Mouse (Mus musculus) liver, embryonic 14.5 days (tissue): ENCODE data around the gene Gm4131. TPM values are rescaled to one million over a fixed set of nuclear protein-coding genes. Genes with fewer than 3 reads are reported as not detected.
A peak's percentile ranks its signal among the peaks of the same experiment; 100 is the strongest.

Experiments
- ATAC-seq: fragments of 200-750 bp; cut with Nextera tagmentation; 2 replicates; pipeline ENCODE4 v1.8.0; 2017; ENCODE audit warnings: moderate number of reproducible peaks, mild to moderate bottlenecking, moderate library complexity; ENCODE audit not compliant: insufficient read depth
- DNase-seq, 3 experiments: peaks; one replicate each; pipeline ENCODE4 v3.0.0-alpha.2; 2012 to 2013; ENCODE audit warnings: low read depth in 3 of 3, low spot score in 3 of 3
- H3K27ac ChIP-seq: fragments of 300-500 bp; sonication (generic); 2 replicates; pipeline ENCODE4 v1.5.1; 2014; ENCODE audit warnings: moderate library complexity, mild to moderate bottlenecking, control low read depth, inconsistent platforms
- H3K27me3 ChIP-seq: fragments of 300-500 bp; sonication (generic); 2 replicates; pipeline ENCODE4 v1.6.1; 2014; ENCODE audit warnings: mild to moderate bottlenecking, low read length, moderate library complexity; ENCODE audit not compliant: control insufficient read depth, insufficient read depth
- H3K36me3 ChIP-seq: fragments of 300-500 bp; sonication (generic); replicated peaks from 2 replicates; pipeline ENCODE4 v1.6.1; 2014; ENCODE audit warnings: low read depth; ENCODE audit not compliant: control insufficient read depth, insufficient read depth
- H3K4me1 ChIP-seq, 2 experiments: fragments of 200-500 bp in 1 of 2; fragments of 300-500 bp in 1 of 2; sonication (generic) in 1 of 2; replicated peaks; 2 replicates each; pipeline ENCODE4 v1.6.1; 2012 to 2014; ENCODE audit warnings: antibody characterized with exemption in 1 of 2, inconsistent platforms in 1 of 2, low read length in 1 of 2; ENCODE audit not compliant: control insufficient read depth in 2 of 2, insufficient read depth in 2 of 2
- H3K4me2 ChIP-seq: fragments of 300-500 bp; sonication (generic); 2 replicates; pipeline ENCODE4 v1.6.1; 2014; ENCODE audit warnings: low read depth, mild to moderate bottlenecking, control low read depth, moderate library complexity
- H3K4me3 ChIP-seq, 2 experiments: fragments of 200-500 bp in 1 of 2; fragments of 300-500 bp in 1 of 2; sonication (generic) in 1 of 2; 2 replicates each; pipeline ENCODE4 v1.5.1; 2012 to 2014; ENCODE audit warnings: low read depth in 2 of 2, low read length in 2 of 2, mild to moderate bottlenecking in 2 of 2, control low read depth in 1 of 2, inconsistent platforms in 1 of 2, moderate library complexity in 1 of 2; ENCODE audit not compliant: insufficient read depth in 1 of 2
- H3K9ac ChIP-seq: fragments of 300-500 bp; sonication (generic); replicated peaks from 2 replicates; pipeline ENCODE4 v1.6.1; 2014; ENCODE audit warnings: mild to moderate bottlenecking, control low read depth, moderate library complexity
- H3K9me3 ChIP-seq: fragments of 300-500 bp; sonication (generic); 2 replicates; pipeline ENCODE4 v1.6.1; 2016; ENCODE audit warnings: low read length, mixed read lengths; ENCODE audit not compliant: control insufficient read depth
- CTCF ChIP-seq: IDR thresholded peaks from 2 replicates; pipeline ENCODE4 v1.5.1; 2016; ENCODE audit warnings: antibody characterized with exemption, low read depth, control low read depth
- EP300 ChIP-seq: IDR thresholded peaks from 2 replicates; pipeline ENCODE4 v1.6.1; 2016; ENCODE audit warnings: antibody characterized with exemption, low read depth
- WGBS: fragments of 180-500 bp; shearing (Covaris S2); extraction: QIAGEN DNeasy Blood & Tissue Kit; methylation state at CpG from one replicate; pipeline ENCODE4 v1.1.7; 2014; ENCODE audit not compliant: insufficient replicate concordance; 5-methylcytosine and 5-hydroxymethylcytosine counted together
- polyA plus RNA-seq, 2 experiments: library from polyadenylated mRNA; depleted of rRNA in 1 of 2; stranded (reverse) in 1 of 2; unstranded in 1 of 2; fragments of >200 nt; fragmentation: Nextera tagmentation in 1 of 2; extraction: Ambion mirVana in 1 of 2; gene quantifications; 2 replicates each; pipeline versions ENCODE4 v1.2.1 to v1.2.3; 2012 to 2014

Gene Gm4131
- polyA plus RNA-seq, 2 experiments = not detected

- Histone ChIP-seq H3K27me3 (peaks cover under 1% of the 10 kb centered on the region; the same call in 1 of the 2 replicates), H3K9ac (no peak overlapping the region), H3K27ac (no peak overlapping the region), H3K4me2 (no peak overlapping the region), H3K4me1 (no peaks in the 10 kb centered on the region), H3K4me3 (no peak overlapping the region), H3K36me3 (no peaks in the 10 kb centered on the region), H3K9me3 (no peaks in the 10 kb centered on the region)
- ATAC-seq (no peak), DNase-seq (no peak)
- 57% methylated on average over 17 of the region's 17 CpGs for WGBS
- TF ChIP-seq EP300 (no peak), CTCF (no peak)
Measured at GRCm38 (mm10) chr14:62561875-62562748, 4.6 kb downstream of the Gm4131 start.

GRCm38 (mm10) chr14:62557111-62557510 lies 9.6 kb downstream of the Gm4131 start:
- no peak overlapping the region for H3K27ac ChIP-seq
- H3K4me2 ChIP-seq = 0 out of 2 replicates have a peak overlapping the region, but pooled peaks have one; percentile 3
- peaks cover 3 to 10% of the 10 kb centered on the region in 2 experiments; a peak in 2 of 4 replicates for H3K4me1 ChIP-seq

GRCm38 (mm10) chr14:62555840-62556810 lies 10.6 kb downstream of the Gm4131 start:
- Histone ChIP-seq H3K9ac (peak overlapping the region; percentile 40), H3K4me1 (peaks cover 3 to 10% of the 10 kb centered on the region in 2 experiments; a peak in 2 of 4 replicates), H3K27me3 (peaks cover 18% of the 10 kb centered on the region), H3K9me3 (no peaks in the 10 kb centered on the region), H3K27ac (no peak overlapping the region), H3K4me3 (peak overlapping the region; percentile 53 to 59), H3K4me2 (peak overlapping the region; percentile 88), H3K36me3 (no peaks in the 10 kb centered on the region)
- TF ChIP-seq EP300 (no peak), CTCF (no peak)
- no peak for DNase-seq
- peak; percentile 37; the same call in 1 of the 2 replicates for ATAC-seq
- 11% methylated on average over 37 of the region's 38 CpGs for WGBS

More at GRCm38 (mm10) chr14:62557111-62557510, 9.6 kb downstream of the Gm4131 start:
- Histone ChIP-seq H3K27me3 (peaks cover 18% of the 10 kb centered on the region), H3K9ac (no peak overlapping the region), H3K9me3 (no peaks in the 10 kb centered on the region), H3K4me3 (no peak overlapping the region), H3K36me3 (no peaks in the 10 kb centered on the region)
- DNase-seq = no peak
- no peak for TF ChIP-seq EP300
- no peak for TF ChIP-seq CTCF
- WGBS = 55% methylated on average over 3 of the region's 3 CpGs
- no peak for ATAC-seq

- DNase-seq (peak in 1 of 3 experiments; percentile 54), ATAC-seq (peak; percentile 90)
- peaks cover 3 to 10% of the 10 kb centered on the region in 2 experiments; a peak in 2 of 4 replicates for H3K4me1 ChIP-seq
- no peaks in the 10 kb centered on the region for H3K36me3 ChIP-seq
- peak within 1 kb of the TSS; percentile 40 for H3K9ac ChIP-seq
- under 1% methylated on average over 47 of the region's 51 CpGs for WGBS
- H3K27ac ChIP-seq = no peak within 1 kb of the TSS; the same call in 1 of the 2 replicates
- H3K27me3 ChIP-seq = peaks cover 18% of the 10 kb centered on the region
- peak within 1 kb of the TSS; percentile 53 to 59 for H3K4me3 ChIP-seq
- TF ChIP-seq EP300 (no peak), CTCF (no peak)
- H3K9me3 ChIP-seq = no peaks in the 10 kb centered on the region
- H3K4me2 ChIP-seq = peak within 1 kb of the TSS; percentile 88
Measured at GRCm38 (mm10) chr14:62555309-62555829, 11.4 kb downstream of the Gm4131 start, which contains the start of gene Fam124a. Fam124a (plus strand) TSS chr14:62555737.
